Mouse (Mus musculus): ENCODE measurements at regions not wholly inside any gene's neighbourhood (a gene's known extent, or its start where the extent isn't known, plus 50 kb on each side); places are given as distances from the start of the nearest gene placed in this dataset.
"Not testable (repeated sequence)": the region's sequence is repeated elsewhere in the genome, so short reads cannot be mapped to it uniquely, and the experiment has no call there.

DNA sequence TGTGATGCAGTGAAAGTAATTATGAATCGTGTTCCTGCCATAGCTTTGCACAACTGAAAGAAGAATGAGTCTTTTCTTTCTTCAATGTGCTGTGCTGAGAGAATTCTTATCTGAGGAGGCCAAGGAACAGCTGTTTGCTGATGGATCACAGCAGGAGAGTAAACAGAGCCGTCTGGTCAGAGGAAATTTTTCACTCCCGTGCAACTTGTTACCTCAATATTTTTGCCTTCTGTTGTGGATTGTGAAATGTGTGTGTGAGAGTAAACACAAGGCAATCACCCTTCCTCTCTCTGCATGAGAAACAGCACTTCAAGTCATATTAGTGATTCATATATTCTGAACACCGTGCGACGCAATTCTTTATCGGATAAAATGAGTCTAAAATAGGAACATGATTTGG lies 171.9 kb downstream of the Epm2a start:
- ATAC-seq: no peak

DNA sequence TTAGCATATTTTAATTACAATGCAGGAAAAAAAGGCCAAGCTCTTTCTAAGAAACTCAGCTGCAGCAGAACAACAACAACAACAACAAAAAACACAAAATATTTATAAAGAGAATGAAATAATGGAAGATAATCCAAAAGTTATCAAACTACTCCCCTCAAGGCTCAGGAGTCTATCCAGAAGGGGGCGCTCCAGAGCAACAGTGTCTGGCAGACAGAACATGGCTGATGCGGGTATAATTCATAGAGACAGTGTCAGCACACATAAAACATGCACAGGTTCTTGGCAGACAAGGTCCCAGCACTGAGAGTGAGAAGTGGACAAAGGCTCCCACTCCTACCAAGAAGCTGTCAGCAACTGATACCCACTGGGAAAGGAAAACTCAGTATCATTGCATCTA lies 173.9 kb downstream of the Epm2a start:
- ATAC-seq: no peak

DNA sequence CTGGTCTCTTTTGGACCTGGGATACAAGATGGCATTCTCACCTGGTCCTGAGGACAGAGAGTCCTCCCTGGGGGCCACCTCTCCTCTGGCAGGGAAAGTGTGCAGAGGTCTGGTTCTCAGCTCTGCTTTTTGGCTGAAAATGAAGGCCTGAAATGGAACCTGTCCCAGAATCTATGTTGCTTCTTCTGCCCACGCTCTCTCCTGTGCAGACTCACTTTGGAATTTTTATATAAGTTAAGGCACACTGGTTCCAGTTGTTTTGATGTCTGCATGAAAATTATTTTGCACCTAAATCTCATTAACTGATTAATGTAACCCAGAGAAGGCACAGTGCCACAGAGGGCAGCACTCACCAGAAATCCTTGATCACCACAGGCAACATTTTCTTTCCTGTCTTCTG lies 188.1 kb downstream of the Epm2a start:
- no peak for ATAC-seq

DNA sequence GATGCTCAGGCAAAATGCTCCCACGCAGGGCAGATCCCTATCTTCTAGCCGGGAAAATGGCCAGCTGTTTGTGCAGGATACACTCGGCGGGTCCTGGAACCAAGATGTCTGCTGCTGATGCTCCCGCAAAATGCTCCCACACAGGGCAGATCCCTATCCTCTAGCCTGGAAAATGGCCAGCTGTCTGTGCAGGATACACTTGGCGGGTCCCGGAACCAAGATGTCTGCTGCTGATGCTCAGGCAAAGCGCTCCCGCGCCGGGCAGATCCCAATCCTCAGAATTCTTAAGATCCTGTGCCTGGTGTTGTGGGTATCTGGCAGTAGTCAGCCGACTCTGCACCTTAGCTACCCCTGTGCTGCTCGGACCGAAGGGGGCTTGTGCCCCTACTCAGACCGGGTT lies 212.2 kb downstream of the Epm2a start:
- not testable (repeated sequence) for ATAC-seq

DNA sequence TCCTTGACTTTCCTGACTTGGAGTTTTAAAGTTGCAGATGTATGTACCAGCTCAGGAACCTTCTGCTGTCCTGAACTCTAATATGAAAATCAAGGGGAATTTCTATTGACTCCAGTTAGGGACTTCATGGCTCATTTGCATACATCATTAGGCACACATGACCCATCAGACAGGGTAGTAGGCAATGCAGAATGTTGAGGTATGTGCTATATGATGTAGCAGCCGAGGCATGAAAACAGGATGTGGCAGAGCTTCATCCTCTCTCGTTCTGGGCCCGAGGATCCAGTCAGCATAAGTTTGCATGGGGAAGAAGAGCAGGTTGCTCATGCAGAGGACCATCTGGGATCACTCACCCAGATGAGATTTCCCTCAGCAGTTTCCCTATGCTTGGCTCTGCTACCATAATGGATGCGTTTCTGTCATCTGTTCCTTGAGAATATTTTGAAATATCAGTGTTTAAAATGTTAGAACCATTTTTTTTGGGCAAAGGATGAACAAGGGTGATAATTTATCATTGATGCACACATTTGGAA lies 227.4 kb downstream of the Epm2a start:
- no peak for ATAC-seq

DNA sequence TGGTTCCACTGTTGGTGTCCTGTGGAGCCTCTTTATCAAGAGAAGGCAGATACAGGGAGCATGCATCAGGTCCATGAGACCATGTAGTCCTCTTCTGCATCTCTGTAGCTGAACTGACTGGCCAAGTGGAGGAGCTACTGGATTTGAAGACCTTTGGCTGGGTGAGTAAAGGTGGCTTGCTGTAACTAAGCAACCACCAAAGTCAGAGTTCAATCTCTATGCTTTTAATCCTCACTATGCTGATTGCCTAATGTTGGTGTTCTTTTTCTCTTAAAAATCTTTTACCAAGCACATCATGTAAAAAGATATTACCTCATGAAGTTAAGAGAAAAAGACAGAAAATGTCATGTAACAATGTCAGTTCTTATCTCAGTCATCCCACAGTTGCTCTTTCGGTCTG lies 265.2 kb downstream of the Epm2a start:
- no peak for ATAC-seq

DNA sequence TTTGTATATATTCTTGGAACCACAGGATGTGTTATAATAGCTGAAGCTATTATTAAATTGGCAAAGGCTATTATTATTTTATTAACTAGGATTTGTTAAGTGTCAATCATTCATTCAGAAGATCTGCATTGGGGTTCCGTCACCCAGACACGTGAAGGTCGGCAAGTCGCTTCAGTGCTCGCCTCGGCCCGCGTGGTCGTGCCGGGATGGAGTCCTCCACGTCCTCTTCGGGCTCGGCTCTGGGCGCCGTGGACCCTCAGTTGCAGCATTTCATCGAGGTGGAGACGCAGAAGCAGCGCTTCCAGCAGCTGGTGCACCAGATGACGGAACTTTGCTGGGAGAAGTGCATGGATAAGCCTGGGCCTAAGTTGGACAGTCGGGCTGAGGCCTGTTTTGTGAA lies 265.9 kb downstream of the Epm2a start:
- ATAC-seq: peak; percentile 38

DNA sequence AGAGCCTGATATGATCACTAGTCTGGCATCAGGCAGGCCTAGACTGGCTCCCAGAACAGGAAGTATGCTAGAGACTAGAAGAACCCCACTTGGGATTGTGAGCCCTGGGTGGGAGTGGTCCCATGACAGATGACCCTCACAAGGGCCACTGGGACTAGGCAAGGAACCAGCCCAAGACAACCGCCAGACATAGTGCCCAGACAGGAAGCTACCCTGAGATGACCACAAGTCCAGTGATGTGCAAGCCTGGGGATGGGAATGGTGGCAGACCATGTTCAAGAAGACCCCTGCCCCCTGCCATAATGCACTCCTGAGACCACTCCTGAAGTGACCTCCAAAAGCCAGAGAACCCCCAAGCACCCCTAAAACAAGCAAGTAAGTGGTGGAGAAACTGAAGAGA lies 304.9 kb downstream of the Epm2a start:
- no peak for ATAC-seq

DNA sequence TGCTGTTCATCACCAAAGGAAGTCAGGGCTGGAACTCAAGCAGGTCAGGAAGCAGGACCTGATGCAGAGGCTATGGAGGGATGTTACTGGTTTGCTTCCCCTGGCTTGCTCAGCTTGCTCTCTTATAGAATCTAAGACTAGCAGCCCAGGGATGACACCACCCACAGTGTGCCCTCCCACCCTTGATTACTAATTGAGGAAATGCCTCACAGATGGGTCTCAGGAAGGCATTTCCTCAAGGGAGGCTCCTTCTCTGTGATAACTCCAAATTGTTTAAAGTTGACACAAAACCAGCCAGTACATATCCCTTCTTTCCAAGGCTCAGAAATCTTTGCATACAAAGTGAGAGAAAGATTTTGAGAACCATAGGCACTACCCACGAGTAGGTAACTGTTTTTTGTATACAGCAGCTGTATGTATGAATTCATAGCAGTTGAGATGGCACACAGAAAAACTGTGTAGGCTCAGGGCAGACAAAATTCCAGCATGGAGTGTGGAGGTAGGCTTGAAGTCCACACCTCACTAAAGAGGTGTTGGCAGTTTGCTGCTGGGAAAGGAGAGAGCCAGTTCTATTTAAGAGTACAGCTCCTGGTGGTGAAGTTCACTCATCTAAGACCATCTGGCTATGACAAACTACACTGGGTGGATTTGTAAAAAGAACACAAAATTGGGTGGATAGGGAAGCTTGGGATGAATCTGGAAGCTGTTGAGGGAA lies 317.0 kb downstream of the Epm2a start:
- ATAC-seq: no peak

DNA sequence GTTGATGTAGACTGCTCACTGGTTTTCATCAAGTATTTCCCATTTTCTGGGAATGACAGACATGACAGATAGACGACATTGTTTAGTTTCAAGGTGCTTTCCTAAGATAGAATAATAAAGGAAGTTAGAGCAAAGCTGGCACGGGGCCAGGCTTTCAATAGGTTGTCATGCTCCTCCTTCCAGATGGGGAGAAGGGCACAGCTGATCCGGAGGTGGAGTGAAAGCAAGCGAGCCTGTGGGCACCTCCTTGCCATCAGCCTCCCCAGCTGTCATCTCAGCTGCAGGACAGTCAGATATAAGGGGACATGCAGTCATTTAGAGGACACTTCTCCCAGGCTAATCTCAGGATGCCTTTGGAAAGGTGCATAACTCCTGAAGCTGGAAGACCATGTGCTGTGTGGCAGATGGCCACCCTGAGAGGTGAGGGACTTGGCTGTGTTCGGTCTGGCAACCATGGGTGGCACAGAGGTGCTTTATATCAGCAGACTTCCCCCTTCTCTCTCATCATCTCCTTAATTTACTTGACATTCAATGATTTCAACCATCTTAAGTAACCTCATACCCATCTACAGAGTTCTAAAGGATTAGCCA lies 318.6 kb downstream of the Epm2a start:
- no peak for ATAC-seq

DNA sequence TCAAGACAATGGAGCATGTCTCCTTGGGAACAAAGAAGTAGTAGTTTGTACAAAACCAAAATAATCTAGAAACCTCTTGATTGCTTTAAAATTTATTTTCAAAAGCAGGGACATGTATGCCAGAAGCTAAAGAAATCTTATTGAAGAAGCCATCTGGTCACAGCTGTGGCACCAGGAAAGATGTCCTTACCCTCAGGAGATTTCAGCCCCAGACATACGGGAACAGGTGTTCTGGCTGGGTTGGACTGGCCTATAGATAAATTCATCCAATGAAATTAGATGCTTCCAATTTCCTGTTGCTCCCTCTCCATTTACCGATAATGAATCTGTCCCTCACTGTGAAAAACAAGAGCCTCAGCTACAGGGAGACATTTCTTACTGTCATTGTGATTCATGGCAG lies 366.5 kb downstream of the Epm2a start:
- ATAC-seq: no peak

DNA sequence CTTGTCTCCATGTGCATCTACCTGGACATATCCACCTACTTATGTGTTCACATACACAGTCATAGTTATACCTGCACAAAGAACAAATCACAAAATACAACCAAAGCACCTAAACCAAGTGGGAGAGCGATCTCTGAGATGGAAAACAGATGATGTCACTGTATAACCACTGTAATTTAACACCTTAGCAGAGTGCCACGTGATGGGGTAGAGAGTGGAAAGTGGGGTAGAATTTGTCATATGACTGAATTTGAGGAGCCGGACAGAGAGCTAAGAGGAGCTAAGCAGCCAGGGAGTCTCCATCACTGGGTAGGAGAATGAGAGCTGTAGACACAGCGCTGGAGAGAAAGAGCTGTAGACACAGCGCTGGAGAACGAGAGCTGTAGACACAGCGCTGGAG lies 381.6 kb downstream of the Epm2a start:
- no peak for ATAC-seq

DNA sequence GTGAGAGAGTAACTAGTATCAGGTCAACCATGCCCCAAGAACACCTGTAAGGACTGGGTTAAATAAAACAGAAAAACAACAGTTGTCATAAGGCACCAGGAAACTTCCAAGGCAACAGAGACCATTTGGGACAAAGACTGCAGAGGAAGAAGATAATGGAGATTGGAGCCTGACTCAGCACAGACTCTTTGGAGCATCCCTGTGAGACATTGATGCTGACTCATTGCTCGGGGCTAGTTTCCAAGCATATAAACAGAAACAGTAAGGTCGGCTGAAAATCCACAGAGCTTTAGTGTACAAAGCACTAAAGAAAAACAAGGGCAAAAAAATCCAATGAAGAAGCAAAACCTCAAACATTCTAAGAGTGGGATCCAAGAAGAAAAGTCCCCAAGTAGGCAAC lies 386.3 kb downstream of the Epm2a start:
- no peak for ATAC-seq

DNA sequence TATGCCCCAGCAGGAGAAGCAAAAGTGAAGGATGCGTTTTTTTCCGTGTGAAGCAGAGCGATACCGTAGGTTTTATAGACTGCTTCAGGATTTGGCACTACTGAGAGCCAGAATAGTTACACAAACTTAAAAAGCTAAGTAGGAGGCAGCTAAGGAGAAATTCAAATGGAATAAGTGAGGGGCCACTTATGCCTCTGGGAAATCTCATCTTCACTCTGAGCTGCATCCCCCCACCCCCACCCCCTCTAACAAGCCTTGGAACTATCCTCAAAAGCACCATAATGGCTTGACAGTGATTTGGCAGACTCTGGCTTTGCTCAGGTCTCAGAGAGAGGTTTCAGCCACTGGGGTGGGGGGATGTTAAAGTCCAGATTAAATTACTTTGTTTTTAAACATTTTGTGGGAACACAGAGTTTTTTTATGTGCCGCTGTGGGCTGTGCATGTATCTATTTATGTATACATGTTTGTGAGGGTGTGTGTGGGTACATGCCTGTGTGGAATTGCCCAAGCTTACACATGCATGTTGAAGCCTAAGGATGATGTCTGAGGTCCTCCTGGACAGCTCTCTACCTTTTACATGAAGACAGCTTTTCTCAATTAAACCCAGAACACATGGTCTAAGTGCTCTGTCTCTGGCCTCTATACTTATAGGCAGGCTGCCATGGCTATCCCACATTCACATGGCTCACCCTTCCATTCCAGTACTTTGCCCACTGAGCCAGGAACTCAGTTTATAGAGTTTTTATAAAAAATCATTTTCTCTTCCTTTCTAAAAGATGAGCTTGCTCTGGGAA lies 396.6 kb downstream of the Epm2a start:
- no peak for ATAC-seq

DNA sequence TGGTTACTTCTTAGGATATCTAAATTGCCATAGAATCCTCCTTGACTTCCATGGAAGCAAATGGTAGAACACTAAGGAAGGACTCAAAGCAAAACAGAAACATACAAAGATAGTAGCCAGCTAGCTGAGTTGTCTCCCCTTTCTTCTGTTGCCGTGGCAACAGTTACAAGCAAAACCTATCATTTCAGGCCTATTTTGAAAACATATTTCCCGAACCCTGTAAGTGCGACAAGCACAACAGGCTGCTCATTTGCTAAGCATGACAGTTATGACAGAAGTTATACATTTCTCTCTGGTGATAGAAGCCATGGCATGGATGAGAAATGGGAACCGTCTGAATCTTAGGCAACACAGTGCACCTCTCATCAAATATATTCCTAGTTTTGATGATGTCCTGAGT lies 402.4 kb downstream of the Epm2a start:
- ATAC-seq: no peak

DNA sequence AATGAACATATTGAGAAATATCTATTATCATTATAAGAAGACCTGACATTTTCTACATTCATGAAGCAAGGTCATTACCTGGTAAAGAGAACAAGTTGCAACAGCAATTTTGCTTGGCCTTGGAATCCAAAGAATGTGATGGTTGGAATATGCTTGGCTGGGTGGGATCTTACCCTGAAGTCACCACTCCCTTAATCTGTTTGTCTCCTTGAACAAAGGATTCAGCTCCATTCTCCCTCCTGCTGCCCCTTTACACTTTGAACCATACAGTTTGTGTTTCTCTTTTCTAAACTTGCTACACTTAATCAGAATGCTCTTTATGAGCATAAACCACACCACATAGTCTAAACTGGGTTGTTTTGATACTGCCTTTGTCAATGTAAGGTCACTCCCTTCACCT lies 403.8 kb downstream of the Epm2a start:
- no peak for ATAC-seq

DNA sequence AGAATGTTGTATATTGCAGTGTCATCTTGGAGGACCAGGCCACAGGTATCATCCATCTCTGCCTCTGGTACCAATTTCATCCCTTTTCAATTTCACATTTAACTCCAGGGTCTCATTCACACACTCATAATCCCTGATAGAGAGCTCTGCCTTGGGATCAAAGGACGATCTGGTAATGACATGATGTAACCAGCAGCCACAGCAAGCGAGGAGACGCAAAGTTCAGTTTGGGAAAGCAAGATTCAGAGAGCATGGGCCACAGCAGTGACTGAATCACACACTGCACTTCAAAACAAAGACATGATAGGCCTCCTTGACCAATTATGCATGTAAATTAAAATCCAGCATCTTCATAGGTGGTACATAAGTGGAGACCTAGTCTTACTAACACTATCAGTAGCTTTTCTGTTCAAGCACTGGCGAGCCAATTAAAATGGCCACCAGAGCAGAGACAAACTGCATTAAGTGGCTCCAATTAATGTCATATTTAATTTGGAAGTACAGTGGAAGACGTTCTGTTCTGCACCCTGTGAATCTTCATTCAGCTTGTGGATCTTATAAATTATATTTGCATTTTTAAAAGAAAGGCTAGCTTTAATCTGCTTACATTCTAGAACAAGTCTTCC lies 412.0 kb downstream of the Epm2a start:
- no peak for ATAC-seq

DNA sequence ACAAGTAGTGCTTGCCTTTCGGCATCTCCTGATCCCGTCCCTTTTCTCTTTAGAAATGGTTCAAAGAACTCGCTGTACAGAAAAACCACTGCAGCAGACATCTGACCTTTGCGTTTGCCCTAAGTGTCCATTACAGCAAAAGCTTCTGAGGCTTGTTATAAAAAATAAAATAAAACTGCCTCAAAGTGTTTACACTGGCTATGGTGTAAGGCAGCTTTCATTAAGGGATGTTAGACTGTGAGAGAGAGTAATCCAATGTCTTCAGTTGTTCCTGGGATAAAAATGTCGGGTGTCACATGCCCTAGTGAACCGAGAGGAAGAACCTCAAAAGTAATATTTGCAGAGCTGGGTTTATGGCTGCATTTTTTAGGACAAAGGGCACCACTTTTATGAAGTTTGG lies 434.7 kb downstream of the Epm2a start:
- ATAC-seq: no peak

DNA sequence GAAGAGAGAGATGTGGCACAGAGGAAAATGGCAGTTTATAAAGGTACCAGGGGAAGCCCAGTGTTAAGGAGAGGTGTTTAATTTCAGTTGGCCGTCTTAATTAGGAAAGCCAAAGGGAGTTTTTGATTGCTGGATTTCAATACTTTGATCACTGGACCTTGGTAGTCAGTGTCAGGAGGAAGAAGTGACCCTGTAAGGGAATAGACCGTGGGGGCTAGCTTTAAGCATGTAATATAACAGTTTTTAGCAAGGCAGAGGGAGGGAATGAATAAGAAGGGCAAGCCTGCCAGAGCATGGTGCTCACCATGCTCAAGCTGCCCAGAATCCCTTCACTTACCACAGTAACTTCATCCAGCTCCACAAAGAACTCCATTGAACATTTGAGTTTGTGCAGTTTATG lies 437.1 kb downstream of the Epm2a start:
- no peak for ATAC-seq

DNA sequence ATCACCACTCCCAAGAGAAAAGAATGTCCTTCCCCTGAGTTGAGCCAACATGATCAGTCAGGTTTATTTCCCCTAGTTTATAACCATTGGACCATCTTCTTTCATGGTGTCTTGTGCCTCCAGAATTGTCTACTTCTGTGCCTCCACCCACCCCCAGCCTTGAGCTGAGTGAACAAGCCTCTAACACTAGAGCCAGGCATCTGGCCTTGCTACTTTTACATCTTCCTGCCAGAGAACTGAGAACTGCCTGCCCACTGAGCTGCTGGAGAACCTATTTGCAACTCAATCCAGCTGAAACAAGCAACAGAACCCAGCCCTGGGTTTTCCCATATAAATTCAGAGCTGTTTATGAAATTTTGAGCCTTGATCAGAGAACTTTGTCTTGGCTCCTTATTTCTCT lies 444.0 kb downstream of the Epm2a start:
- ATAC-seq: no peak

DNA sequence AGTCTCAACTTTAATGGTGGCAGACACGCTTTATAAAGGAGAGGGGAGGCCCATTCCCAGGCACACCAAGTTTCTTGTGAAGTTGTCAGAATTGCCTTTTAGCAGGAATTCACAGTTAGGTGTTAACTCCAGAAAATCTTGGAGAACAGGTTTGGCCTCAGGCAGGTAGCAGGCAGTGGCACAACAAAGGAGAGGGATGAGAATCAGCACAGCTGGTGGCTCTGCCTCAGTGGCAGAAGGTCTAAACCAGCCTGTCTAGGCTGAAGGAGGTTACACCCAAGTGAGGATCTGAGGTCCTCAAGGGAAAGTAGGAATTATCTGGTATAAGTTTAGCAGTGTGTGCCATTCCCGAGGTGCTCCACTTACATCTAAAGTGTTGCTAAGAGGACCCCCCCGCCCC lies 456.3 kb downstream of the Epm2a start:
- no peak for ATAC-seq

DNA sequence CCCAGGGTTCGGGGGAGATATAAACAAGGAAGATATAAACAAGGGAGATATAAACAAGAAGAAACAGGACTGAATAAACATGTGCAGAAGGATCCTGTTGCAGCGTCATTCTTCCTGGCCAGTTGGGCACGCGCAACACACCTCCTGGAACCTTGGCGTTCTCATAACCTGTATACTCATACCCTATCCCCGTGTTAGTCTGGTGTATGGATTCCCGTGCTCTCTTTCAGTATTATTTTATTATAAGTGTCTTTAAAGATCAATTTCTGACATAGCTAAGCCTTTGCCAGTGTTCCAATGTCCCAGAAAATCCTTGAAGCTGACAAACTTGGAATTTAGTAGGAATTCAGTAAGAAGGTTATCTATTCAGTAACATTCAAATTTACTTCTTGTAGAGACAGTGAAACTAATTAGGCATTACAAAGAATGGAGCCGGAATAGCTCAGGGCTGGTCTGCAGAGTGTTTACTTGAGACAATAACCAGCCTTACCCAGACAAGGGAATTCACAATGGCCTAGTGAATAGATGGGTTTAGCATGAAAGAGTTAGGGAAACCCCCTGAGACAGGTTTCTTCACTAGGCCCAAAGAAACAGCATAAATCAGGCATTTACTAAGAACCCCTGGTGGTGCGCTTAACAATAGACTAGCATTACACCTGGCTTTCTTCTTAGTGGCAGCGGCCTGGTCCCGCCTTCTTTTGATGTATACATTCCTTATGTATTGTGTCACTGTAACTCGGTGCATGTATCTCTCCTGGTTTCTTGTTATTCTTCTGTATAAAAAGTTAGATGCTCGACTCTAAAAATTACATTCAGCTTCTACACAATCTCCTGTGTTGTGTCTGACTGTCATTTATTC lies 458.4 kb downstream of the Epm2a start:
- not testable (repeated sequence) for ATAC-seq
